Comparison of ENCODE assay signal across 26 mouse cellular contexts in genomic region chr16:43729506-43730221, GRCm38 (mm10). TPM values are rescaled to one million over a fixed set of nuclear protein-coding genes. Genes with fewer than 3 reads are reported as not detected.
"Had no signal": no experiment of that assay in that cellular context is flagged by ENCODE, and none has a peak within 500 bp of the region (broad histone marks: within the 10 kb centered on the region; RNA-seq: fewer than 3 reads in every experiment).

No protein-coding gene starts in this region.

- DNase-seq: kidney, adult 11 months; kidney, adult 8-10 months; kidney, postnatal 10 days; kidney, postnatal 36 days; layer of hippocampus, postnatal 36 days; lung, embryonic 14.5 days; retina, postnatal 1 day; right cerebral cortex, postnatal 25 days; spleen, adult 18-20 months; thymus, postnatal 36 days had no signal

- H3K4me2 ChIP-seq: kidney, embryonic 15.5 days; lung, embryonic 14.5 days; midbrain, embryonic 12.5 days; midbrain, embryonic 15.5 days; neural tube, embryonic 12.5 days; neural tube, embryonic 15.5 days; stomach, embryonic 15.5 days had no signal

- H3K9ac ChIP-seq: kidney, embryonic 15.5 days; lung, embryonic 14.5 days; midbrain, embryonic 12.5 days; midbrain, embryonic 15.5 days; neural tube, embryonic 12.5 days; neural tube, embryonic 15.5 days; stomach, embryonic 15.5 days had no signal

- H3K9me3 ChIP-seq: kidney, embryonic 15.5 days; midbrain, embryonic 12.5 days; midbrain, embryonic 15.5 days; neural tube, embryonic 12.5 days; neural tube, embryonic 15.5 days; stomach, embryonic 15.5 days had no signal

- H3K4me1 ChIP-seq: kidney, embryonic 15.5 days; midbrain, embryonic 12.5 days; midbrain, embryonic 15.5 days; neural tube, embryonic 12.5 days; neural tube, embryonic 15.5 days; stomach, embryonic 15.5 days had no signal

- H3K36me3 ChIP-seq: kidney, embryonic 15.5 days; midbrain, embryonic 12.5 days; midbrain, embryonic 15.5 days; neural tube, embryonic 12.5 days; neural tube, embryonic 15.5 days; stomach, embryonic 15.5 days had no signal

- H3K27me3 ChIP-seq: kidney, embryonic 15.5 days; midbrain, embryonic 12.5 days; midbrain, embryonic 15.5 days; neural tube, embryonic 12.5 days; neural tube, embryonic 15.5 days; stomach, embryonic 15.5 days had no signal

- ATAC-seq: lung, postnatal 0 days; midbrain, embryonic 15.5 days had no signal

- H3K27ac ChIP-seq: kidney, embryonic 15.5 days; left cerebral cortex, adult 2 months; macrophage; midbrain, embryonic 12.5 days; midbrain, embryonic 15.5 days; neural tube, embryonic 12.5 days; neural tube, embryonic 15.5 days; stomach, embryonic 15.5 days had no signal

- H3K4me3 ChIP-seq: kidney, embryonic 15.5 days; left cerebral cortex, adult 2 months; midbrain, embryonic 12.5 days; midbrain, embryonic 15.5 days; neural tube, embryonic 12.5 days; neural tube, embryonic 15.5 days; stomach, embryonic 15.5 days had no signal

RNA-seq across cellular contexts. Expression of gene Drd3, which starts 24.2 kb away (rescaled TPM):
- total RNA-seq: liver, adult 2 months; megakaryocyte, adult 5-6 weeks had no signal
- polyA plus RNA-seq: kidney, embryonic 15.5 days; limb, embryonic 11.5 days; limb, embryonic 14.5 days; liver, adult 2 months; liver, embryonic 16.5 days; lung, embryonic 14.5 days; lung, postnatal 0 days; macrophage; midbrain, embryonic 12.5 days; midbrain, embryonic 15.5 days; neural tube, embryonic 12.5 days; neural tube, embryonic 15.5 days; thymus, postnatal 0 days; urinary bladder, adult 2 months had no signal
